Mouse (Mus musculus) MEL-GATA-1-ER (cell line): ENCODE measurements around the gene Mybpc2.
A peak's percentile ranks its signal among the peaks of the same experiment; 100 is the strongest.

Source experiments
- DNase-seq: peaks from one replicate; pipeline ENCODE4 v3.0.0-alpha.2; 2012; ENCODE audit warnings: low read depth; ENCODE audit errors: extremely low read depth

Gene Mybpc2

GRCm38 (mm10) chr7:44486927-44487575, 37.4 kb downstream of the Mybpc2 start:
- DNase-seq: no peak

- no peak for DNase-seq
These were observed 38.8 kb downstream of the Mybpc2 start for GRCm38 (mm10) chr7:44485572-44486195.

GRCm38 (mm10) chr7:44484841-44485571, 39.5 kb downstream of the Mybpc2 start:
- DNase-seq: no peak

GRCm38 (mm10) chr7:44484109-44484508, 40.3 kb downstream of the Mybpc2 start:
- DNase-seq: no peak

GRCm38 (mm10) chr7:44482836-44483435, 41.5 kb downstream of the Mybpc2 start:
- peak; percentile 80 for DNase-seq

DNA sequence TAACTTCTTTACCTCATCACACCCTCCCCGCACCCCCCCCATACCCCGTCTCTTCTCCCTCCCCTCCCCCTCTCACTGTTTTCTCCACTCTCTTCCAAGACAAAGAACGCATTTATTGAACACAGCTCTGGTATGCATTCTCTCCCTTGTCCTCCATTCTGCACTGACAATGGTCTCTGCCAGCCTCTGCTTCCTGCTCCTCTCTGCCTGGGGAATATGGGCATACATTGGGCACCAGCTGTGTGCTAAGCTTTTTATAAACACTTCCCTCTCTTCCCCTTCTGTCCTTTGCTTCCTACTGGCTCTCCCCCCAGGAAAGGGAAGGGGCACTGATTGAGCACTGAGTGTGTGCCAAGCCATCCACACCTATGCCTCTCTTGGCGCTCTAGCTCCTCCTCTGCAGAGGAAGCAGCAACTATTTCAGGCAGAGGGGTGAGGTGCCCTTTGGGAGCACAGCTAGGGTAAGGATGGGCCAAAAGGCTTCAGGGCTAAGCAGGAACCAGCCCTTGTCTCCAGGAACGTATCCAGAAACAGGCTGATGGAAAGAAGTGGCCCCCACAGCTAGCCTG, 49.3 kb downstream of the Mybpc2 start:
- DNase-seq: no peak

DNA sequence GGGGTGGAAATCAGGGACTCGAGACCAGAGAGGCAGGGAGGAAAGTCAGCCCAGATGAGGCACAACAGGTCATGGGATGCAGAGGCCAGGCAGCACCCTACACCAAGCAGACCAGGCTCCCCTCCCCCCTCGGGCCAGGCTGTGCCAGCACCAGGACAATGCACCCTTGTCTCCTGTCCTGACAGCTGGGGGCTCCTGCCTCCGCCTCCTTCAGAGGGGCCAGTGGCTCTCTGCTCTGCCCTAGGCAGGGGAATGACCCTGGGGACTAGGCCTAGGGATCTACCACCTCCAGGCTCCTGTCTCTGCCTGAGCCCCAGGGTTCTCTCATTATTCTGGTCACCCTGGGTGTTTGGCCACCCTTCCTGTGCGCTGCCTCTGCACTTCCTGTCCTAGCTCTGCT, 50.0 kb downstream of the Mybpc2 start:
- DNase-seq: no peak

DNA sequence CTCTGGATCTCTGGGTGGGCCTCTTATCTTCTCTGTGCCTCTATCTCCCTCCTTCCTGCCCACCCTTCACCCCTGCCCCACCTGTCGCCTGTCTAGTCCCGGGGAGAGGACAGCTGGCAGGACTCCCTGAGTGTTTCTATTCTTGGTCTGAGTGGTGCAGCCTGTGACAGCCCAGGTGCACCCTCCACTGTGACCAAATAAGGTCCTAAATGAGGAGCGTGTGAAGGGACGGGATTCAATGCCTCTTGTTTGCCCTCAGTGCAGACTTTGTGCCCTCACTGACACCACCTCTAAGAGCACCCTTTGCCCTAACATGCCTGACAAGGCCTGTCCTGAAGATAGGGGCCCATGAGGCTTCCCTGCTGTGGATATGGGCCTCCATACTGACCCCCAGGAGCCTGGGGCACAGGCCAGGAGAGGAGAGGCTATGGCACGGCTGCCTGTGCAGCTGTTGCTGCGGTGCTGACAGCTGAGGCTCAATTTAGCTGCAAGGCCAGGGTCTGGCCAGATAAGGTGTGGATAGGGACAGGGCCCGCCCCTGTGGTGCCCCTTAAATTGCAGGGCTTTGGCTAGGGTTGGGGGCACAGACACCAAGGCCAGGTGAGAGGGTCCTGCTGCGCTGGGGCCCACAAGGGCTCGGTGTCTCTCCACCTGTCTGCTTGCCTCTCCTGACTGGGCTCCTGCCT, 51.4 kb downstream of the Mybpc2 start:
- DNase-seq: no peak

- DNase-seq: no peak
These were observed 51.9 kb downstream of the Mybpc2 start for GRCm38 (mm10) chr7:44472558-44472885.

DNA sequence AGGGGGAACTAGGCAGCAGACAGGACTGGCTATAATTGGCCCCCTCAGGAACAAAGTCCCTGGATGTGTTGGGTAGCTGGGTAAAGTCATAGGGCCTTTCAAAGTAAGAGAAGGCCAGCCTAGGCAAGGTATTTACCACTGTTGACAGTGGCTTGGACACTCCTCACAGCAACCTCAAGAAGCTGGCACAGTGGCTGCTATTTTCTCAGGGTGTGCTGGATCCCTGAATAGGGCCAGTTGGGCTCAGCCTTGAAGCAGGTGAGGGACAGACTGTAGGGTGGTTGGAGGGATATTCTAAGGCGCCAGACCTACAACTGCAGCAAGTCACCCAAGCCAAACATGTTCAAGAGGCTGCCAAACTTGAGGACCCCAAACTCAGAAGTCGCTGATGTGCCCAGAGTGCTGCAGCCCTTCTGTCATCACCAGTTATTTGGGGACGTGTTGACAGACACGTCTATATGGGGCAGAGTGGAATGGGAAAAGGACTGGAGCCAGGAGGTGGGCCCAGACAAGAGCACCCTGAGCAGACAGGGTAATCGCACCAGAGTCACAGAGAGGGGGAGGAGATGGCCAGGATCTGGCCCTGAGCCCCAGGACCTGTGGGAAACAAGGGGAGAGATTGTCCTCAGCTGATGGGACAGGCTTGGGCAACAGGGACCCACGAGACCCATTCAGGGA, 52.4 kb downstream of the Mybpc2 start:
- DNase-seq: no peak

- DNase-seq: no peak
These were observed 53.5 kb downstream of the Mybpc2 start for GRCm38 (mm10) chr7:44470696-44471612.

DNA sequence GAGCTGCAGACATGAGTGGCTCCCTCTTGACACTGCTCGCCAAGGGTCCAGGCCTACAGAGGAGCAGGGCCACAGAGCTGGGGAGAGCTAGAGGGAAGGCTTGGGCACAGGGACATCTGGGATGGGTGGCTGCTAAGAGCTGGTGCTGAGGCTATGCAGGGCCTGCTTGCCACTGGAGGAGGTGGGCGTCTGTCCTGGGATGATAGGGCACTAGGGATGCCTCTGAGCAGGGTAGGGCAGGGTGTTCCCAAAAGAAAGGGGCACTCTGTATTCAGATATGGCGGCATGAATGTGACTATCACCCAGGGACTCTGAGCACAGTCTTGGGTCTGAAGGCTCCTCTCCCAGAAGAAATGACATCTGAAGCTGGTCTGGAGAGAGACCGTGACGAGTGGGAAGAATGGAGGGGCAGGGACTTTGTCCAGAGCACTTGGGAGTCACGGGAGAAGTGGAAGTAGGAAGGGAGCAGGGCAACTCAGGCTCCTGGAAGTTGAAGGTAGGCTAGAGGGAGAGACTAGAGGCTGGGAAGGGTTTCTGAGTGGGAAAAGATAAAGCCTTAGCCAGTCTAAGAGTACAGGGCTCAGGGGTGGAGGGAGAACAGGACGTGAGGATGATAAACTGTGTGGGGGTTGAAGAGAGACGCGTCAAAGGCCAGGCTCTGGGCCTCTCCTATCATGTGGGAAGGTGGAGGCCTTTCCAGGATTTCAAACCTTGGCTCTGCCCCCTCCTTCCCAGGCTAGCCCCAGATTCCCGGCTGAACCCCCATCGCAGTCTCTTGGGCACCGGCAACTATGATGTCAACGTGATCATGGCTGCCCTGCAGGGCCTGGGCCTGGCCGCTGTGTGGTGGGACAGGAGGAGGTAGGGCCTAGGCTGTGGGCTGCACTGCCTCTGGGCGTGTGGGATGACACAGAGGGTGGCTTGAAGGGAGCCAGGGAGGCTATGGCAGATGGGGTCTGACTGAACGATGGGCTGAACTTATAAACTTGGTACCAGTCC, 54.5 kb downstream of the Mybpc2 start:
- DNase-seq: no peak

DNA sequence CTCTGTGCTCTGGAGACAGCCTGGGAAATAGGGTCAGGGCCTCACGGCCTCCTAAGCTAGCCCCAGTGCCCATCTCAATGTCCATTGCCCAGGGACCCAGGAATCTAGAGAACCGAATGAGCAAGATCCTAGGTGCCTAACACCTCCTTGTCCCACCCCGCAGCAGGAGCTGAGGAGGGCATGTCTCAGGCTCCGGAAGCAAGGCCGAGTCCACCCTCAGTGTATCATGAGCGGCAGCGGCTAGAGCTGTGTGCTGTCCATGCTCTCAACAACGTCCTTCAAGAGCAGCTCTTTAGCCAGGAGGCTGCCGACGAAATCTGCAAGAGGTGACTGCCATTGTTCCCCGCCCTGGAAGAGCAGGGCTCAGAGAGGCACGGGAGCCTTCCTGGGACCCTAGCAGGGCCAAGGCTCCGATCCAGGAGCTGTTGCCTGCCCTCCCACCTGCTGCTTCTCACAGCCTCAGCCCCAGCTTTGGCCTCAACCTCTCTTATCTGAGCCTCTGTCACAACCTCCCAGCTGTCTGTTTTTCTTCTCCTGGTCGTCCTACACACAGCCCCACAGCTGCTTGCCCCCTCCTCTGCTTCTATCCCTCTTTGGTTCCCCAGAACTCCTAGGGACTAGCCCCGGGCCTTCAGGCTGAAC, 55.7 kb downstream of the Mybpc2 start:
- no peak for DNase-seq

DNA sequence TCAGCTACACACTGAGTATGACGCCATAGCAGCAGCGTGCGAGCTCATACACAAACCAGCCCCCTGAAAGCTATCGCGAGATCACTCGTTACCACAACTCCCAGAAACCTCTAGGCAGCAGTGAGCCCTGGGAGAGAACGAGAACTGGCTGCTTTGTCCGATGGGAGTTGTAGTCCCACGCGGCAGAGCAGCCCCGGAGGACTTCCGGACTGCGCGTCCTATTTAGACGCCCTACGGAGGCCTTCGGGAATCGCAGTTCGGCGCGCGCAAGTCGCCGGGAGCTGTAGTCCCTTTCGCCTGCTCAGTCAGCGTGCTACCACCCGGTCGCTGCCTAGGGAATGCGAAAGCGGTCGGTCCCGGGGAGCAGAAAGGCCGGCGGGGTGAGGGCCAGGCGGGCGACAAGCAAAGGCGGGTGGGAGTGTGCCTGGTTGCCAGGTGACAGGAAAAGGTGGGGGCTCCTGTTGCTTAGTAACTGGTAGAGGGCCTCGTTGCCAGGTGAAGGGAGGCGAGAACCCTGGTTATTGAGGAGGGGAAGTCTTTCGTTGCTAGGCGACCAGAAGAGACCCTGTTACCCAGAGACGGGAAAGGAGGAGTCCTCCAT, 56.5 kb downstream of the Mybpc2 start, which contains the start of gene Josd2:
TSS of gene Josd2 (plus strand) at position 170 of the 601 bp plus-strand sequence.
- peak; percentile 99 for DNase-seq

GRCm38 (mm10) chr7:44466888-44467311, 57.6 kb downstream of the Mybpc2 start:
- DNase-seq: no peak

GRCm38 (mm10) chr7:44466006-44466887, 58.2 kb downstream of the Mybpc2 start:
- no peak for DNase-seq
